Mouse (Mus musculus) midbrain, embryonic 14.5 days (tissue): ENCODE measurements at regions not wholly inside any gene's neighbourhood (a gene's known extent, or its start where the extent isn't known, plus 50 kb on each side); places are given as distances from the start of the nearest gene placed in this dataset.

ENCODE experiments used
- ATAC-seq: fragments of 200-750 bp; cut with Nextera tagmentation; 2 replicates; pipeline ENCODE4 v1.8.0; 2017; ENCODE audit warnings: moderate number of reproducible peaks, moderate library complexity; ENCODE audit not compliant: low FRiP score, low TSS enrichment
- DNase-seq: peaks from one replicate; pipeline ENCODE4 v3.0.0-alpha.2; 2015
- H3K27ac ChIP-seq: fragments of 300-500 bp; sonication (generic); replicated peaks from 2 replicates; pipeline ENCODE4 v1.5.1; 2014; ENCODE audit warnings: mild to moderate bottlenecking, low read depth, low read length, moderate library complexity
- H3K27me3 ChIP-seq: fragments of 300-500 bp; sonication (generic); 2 replicates; pipeline ENCODE4 v1.6.1; 2014; ENCODE audit warnings: low read length, control low read depth, mixed read lengths; ENCODE audit not compliant: control insufficient read depth, insufficient read depth
- H3K36me3 ChIP-seq: fragments of 300-500 bp; sonication (generic); 2 replicates; pipeline ENCODE4 v1.6.1; 2014; ENCODE audit warnings: low read length, control low read depth; ENCODE audit not compliant: control insufficient read depth, insufficient read depth
- H3K4me1 ChIP-seq: fragments of 300-500 bp; sonication (generic); 2 replicates; pipeline ENCODE4 v1.6.1; 2014; ENCODE audit warnings: mild to moderate bottlenecking, antibody characterized with exemption, low read length, control low read depth; ENCODE audit not compliant: control insufficient read depth, insufficient read depth
- H3K4me2 ChIP-seq: fragments of 300-500 bp; sonication (generic); 2 replicates; pipeline ENCODE4 v1.6.1; 2014; ENCODE audit warnings: mild to moderate bottlenecking, low read length, moderate library complexity
- H3K4me3 ChIP-seq: fragments of 300-500 bp; sonication (generic); replicated peaks from 2 replicates; pipeline ENCODE4 v1.5.1; 2014; ENCODE audit warnings: low read depth, low read length
- H3K9ac ChIP-seq: fragments of 300-500 bp; sonication (generic); replicated peaks from 2 replicates; pipeline ENCODE4 v1.6.1; 2014; ENCODE audit warnings: mild to moderate bottlenecking, low read length, moderate library complexity
- H3K9me3 ChIP-seq: fragments of 300-500 bp; sonication (generic); 2 replicates; pipeline ENCODE4 v1.6.1; 2016; ENCODE audit warnings: low read length, control low read depth, mixed read lengths; ENCODE audit not compliant: control insufficient read depth
- WGBS: fragments of 180-500 bp; shearing (Covaris S2); extraction: QIAGEN DNeasy Blood & Tissue Kit; methylation state at CpG from one replicate; pipeline ENCODE4 v1.1.7; 2014; 5-methylcytosine and 5-hydroxymethylcytosine counted together

- H3K4me3 ChIP-seq, result no peak overlapping the region
- no peak overlapping the region for H3K9ac ChIP-seq
- no peak overlapping the region for H3K27ac ChIP-seq
- no peak overlapping the region for H3K4me2 ChIP-seq
- no peaks in the 10 kb centered on the region for H3K4me1 ChIP-seq
- ATAC-seq (peak; percentile 40; the same call in 1 of the 2 replicates), DNase-seq (no peak)
- no peaks in the 10 kb centered on the region for H3K36me3 ChIP-seq
- no peaks in the 10 kb centered on the region for H3K27me3 ChIP-seq
- WGBS, result 89% methylated on average over 8 of the region's 9 CpGs
- H3K9me3 ChIP-seq, result no peaks in the 10 kb centered on the region
Measured at GRCm38 (mm10) chr15:62712543-62713131, 1132.3 kb downstream of the Gsdmc2 start.

DNA sequence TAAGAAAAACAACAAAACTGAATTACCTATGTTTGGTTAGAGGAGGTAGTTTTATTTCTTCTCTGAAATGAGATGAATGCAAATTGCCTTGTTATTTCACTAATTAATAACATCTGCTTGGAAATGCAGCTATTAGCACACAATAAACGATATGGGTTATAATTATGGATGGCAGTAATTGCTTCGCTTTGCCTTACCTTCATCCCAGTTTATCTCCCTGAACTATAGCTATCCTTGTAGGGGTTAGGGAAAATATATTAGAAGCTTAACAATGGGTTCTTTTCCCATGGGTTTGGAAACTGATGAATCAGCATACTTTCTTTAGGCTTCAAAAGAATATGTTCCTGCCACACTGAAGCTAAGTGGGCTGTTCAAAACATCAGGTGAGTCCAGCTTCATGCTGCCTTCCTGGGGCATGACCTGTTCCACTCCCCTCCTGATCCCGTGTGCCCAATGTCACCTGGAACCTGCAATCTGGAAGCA is 1132.9 kb downstream of the Gsdmc2 start:
- WGBS, result 90% methylated on average over 3 of the region's 3 CpGs
- no peaks in the 10 kb centered on the region for H3K4me1 ChIP-seq
- no peak for ATAC-seq
- H3K9me3 ChIP-seq, result no peaks in the 10 kb centered on the region
- no peaks in the 10 kb centered on the region for H3K27me3 ChIP-seq
- no peak for DNase-seq
- no peak overlapping the region for H3K4me2 ChIP-seq
- H3K9ac ChIP-seq, result no peak overlapping the region
- H3K4me3 ChIP-seq, result no peak overlapping the region
- no peaks in the 10 kb centered on the region for H3K36me3 ChIP-seq
- no peak overlapping the region for H3K27ac ChIP-seq

DNA sequence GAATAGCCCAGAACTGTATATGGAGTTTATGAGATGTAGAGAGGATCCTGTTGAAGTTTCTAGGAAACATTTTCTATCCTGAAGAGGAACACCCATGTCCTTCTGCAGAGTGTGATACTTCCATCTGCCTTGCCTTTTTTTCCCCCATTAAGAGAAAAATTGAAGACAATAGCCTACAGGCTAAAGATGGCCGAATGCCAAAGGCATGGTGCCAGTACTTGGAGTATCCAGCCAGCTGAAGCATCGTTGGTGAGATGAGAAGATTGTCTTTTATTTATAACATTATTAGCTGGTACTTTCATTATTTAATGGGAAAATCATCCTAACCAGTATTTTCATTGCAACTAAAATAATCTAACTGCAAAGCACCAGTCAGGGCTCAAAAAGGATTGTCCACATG is 1135.4 kb downstream of the Gsdmc2 start:
- 84% methylated on average over 2 of the region's 2 CpGs for WGBS
- Histone ChIP-seq H3K4me3 (no peak overlapping the region), H3K4me2 (no peak overlapping the region), H3K27ac (no peak overlapping the region), H3K27me3 (no peaks in the 10 kb centered on the region), H3K9ac (no peak overlapping the region), H3K9me3 (no peaks in the 10 kb centered on the region), H3K36me3 (no peaks in the 10 kb centered on the region), H3K4me1 (no peaks in the 10 kb centered on the region)
- peak; percentile 13 for DNase-seq
- ATAC-seq, result no peak

DNA sequence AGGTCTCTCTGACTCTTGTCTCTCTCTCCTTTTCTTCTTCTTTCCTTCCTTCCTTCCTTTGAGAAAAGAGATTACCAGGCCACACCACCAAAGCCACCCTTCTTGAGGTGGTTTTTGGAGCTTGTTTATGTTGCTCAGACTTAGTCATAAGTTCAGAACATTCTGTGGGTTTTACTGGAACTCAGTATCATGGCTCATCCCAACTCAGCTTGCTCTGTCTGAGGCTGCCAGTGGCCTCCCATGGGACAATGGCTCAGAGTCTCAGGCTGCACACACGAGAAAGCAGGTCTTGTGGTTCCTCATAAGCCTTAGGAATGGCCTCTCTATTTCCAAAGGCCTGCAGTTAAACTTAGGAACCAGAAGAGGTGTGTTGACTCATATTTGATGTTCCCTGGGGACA is 1146.4 kb downstream of the Gsdmc2 start:
- no peaks in the 10 kb centered on the region for H3K9me3 ChIP-seq
- no peaks in the 10 kb centered on the region for H3K27me3 ChIP-seq
- ATAC-seq (no peak), DNase-seq (no peak)
- 60% methylated on average over 1 of the region's 1 CpGs for WGBS
- no peaks in the 10 kb centered on the region for H3K4me1 ChIP-seq
- H3K27ac ChIP-seq, result no peak overlapping the region
- no peak overlapping the region for H3K4me3 ChIP-seq
- no peak overlapping the region for H3K9ac ChIP-seq
- H3K36me3 ChIP-seq, result no peaks in the 10 kb centered on the region
- H3K4me2 ChIP-seq, result no peak overlapping the region

- no peak overlapping the region for H3K27ac ChIP-seq
- H3K9ac ChIP-seq, result no peak overlapping the region
- H3K4me1 ChIP-seq, result no peaks in the 10 kb centered on the region
- 54% methylated on average over 3 of the region's 3 CpGs for WGBS
- H3K4me2 ChIP-seq, result no peak overlapping the region
- no peak overlapping the region for H3K4me3 ChIP-seq
- no peaks in the 10 kb centered on the region for H3K36me3 ChIP-seq
- H3K9me3 ChIP-seq, result no peaks in the 10 kb centered on the region
- H3K27me3 ChIP-seq, result no peaks in the 10 kb centered on the region
- DNase-seq (no peak), ATAC-seq (no peak)
Measured at GRCm38 (mm10) chr15:62694734-62695133, 1150.2 kb downstream of the Gsdmc2 start.

DNA sequence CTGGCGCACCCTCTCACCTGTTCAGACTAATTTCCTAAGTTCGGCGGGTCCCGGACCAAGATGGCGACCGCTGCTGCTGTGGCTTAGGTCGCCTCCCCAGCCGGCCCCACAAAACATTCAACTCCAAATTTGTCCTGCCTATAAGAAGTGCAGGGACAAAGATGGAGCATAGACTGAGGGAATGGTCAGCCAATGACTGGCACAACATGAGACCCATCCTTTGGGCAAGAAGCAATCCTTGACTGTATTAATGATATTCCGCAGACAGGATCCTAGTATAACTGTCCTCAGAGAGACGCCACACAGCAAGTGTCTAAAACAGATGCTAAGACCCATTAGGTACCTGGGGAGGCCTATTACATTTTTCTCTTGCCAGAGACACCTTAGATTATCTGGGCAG is 1151.3 kb downstream of the Gsdmc2 start:
- no peaks in the 10 kb centered on the region for H3K36me3 ChIP-seq
- H3K9me3 ChIP-seq, result no peaks in the 10 kb centered on the region
- 98% methylated on average over 9 of the region's 10 CpGs for WGBS
- no peaks in the 10 kb centered on the region for H3K27me3 ChIP-seq
- H3K4me1 ChIP-seq, result no peaks in the 10 kb centered on the region
- no peak overlapping the region for H3K9ac ChIP-seq
- H3K4me2 ChIP-seq, result no peak overlapping the region
- no peak for DNase-seq
- H3K4me3 ChIP-seq, result no peak overlapping the region
- ATAC-seq, result no peak
- no peak overlapping the region for H3K27ac ChIP-seq

DNA sequence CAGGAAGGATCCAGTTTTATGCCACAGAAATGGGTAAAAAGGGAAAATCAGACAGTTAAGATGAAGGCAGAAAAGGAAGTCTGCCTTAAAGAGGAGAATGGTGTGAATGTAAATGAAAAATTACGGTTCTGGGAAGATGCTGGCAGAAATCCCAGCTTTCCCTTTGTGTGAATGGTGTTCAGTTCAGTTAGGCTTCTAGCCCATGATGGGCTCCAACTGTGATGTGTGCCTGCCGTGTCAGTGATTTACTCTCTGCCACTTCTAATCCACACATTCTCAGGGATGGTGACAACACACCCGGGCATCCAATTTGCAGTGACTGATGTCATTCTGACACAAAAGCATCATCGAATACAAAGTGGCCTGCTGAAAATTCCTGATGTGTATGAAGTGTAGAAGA is 1171.6 kb downstream of the Gsdmc2 start:
- no peak overlapping the region for H3K9ac ChIP-seq
- H3K4me1 ChIP-seq, result no peaks in the 10 kb centered on the region
- WGBS, result 54% methylated on average over 4 of the region's 4 CpGs
- ATAC-seq, result no peak
- no peaks in the 10 kb centered on the region for H3K27me3 ChIP-seq
- no peaks in the 10 kb centered on the region for H3K36me3 ChIP-seq
- no peak overlapping the region for H3K4me3 ChIP-seq
- DNase-seq, result peak; percentile 49
- H3K9me3 ChIP-seq, result no peaks in the 10 kb centered on the region
- H3K4me2 ChIP-seq, result no peak overlapping the region
- H3K27ac ChIP-seq, result no peak overlapping the region

DNA sequence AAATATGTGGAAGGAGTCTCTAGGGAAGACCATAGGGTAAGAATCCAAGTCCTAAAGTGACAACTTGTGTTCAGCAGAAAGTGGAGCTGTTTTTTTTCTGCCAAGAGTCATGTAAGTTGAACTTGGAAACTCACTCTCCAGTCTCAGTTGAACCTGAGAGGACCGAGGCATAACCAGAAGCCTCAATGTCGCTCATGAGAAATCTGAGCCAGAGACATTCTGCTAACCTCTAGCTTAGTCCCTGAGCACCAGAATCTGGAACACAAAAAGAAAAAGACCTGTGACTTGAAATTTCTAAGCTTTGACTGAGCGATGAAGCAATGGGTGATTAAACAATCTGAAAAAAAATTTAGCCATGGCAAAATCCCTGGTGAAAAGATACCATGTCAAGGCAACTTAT is 1175.0 kb downstream of the Gsdmc2 start:
- no peak overlapping the region for H3K4me2 ChIP-seq
- H3K4me1 ChIP-seq, result no peaks in the 10 kb centered on the region
- no peak overlapping the region for H3K9ac ChIP-seq
- no peaks in the 10 kb centered on the region for H3K36me3 ChIP-seq
- WGBS, result 90% methylated on average over 3 of the region's 3 CpGs
- no peaks in the 10 kb centered on the region for H3K27me3 ChIP-seq
- no peak for ATAC-seq
- no peak overlapping the region for H3K4me3 ChIP-seq
- H3K27ac ChIP-seq, result no peak overlapping the region
- no peaks in the 10 kb centered on the region for H3K9me3 ChIP-seq
- no peak for DNase-seq

DNA sequence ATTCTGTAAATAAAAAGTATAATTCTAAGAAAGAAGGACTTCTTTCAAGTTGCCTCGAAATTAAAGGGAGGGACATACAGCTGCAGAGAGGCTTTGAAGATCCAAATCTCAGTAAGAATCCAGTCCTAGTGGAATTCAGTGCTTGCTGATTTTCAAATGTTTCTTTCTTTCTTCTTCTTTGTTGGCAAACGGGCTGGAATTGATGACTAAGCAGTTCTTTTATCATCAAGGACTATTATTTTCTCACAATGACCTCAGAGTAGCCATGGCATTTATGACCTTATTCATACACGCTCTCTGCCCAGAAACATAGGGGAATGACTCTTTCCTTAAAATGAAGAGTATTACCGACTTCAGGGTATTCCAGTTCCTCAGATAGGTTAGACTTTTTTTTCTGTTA is 1185.9 kb downstream of the Gsdmc2 start:
- 65% methylated on average over 4 of the region's 4 CpGs for WGBS
- Histone ChIP-seq H3K27ac (no peak overlapping the region), H3K27me3 (no peaks in the 10 kb centered on the region), H3K9me3 (no peaks in the 10 kb centered on the region), H3K9ac (no peak overlapping the region), H3K4me3 (no peak overlapping the region), H3K4me2 (no peak overlapping the region), H3K36me3 (no peaks in the 10 kb centered on the region), H3K4me1 (no peaks in the 10 kb centered on the region)
- DNase-seq (no peak), ATAC-seq (no peak)
